Mouse (Mus musculus) G1E (cell line): ENCODE measurements around the gene Cyb5r3.

Experiments used
- GATA2 ChIP-seq: IDR thresholded peaks from 2 replicates; pipeline ENCODE4 v1.6.1; 2012; ENCODE audit warnings: low read depth, low read length, inconsistent platforms, borderline replicate concordance
- POLR2AphosphoS5 ChIP-seq: IDR thresholded peaks from 2 replicates; pipeline ENCODE4 v1.6.1; 2012; ENCODE audit warnings: low read depth, low read length, inconsistent platforms; ENCODE audit not compliant: insufficient replicate concordance

DNA sequence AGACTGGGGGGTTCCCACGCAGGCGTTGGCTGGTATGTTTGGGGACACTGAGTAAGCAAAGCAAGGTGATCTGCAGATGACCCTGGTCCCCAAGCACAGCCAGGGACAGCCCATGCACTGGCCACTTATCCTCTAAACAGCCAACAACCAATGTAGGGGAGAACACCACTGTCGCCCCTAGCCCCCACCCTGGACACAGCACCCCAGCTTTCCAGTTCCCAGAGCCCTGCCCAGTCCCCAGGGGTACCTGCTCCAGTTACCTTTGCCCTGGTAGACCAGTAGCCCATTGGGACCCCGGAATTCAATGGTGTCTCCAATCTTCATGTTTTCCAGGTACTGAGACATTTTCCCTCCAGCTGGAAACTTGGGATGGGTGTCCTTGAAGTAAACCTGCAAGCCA lies 11.8 kb downstream of the Cyb5r3 start:
- TF ChIP-seq POLR2AphosphoS5 (no peak), GATA2 (no peak)
